Mouse (Mus musculus) midbrain, embryonic 13.5 days (tissue): ENCODE data around the gene Kel. TPM values are rescaled to one million over a fixed set of nuclear protein-coding genes. Genes with fewer than 3 reads are reported as not detected.
A peak's percentile ranks its signal among the peaks of the same experiment; 100 is the strongest.

Experiments used
- ATAC-seq: fragments of 200-750 bp; cut with Nextera tagmentation; 2 replicates; pipeline ENCODE4 v1.8.0; 2017; ENCODE audit warnings: mild to moderate bottlenecking, moderate TSS enrichment, moderate library complexity
- H3K27ac ChIP-seq: fragments of 300-500 bp; sonication (generic); 2 replicates; pipeline ENCODE4 v1.5.1; 2015; ENCODE audit warnings: inconsistent platforms, mild to moderate bottlenecking, moderate library complexity
- H3K27me3 ChIP-seq: fragments of 300-500 bp; sonication (generic); 2 replicates; pipeline ENCODE4 v1.6.1; 2015; ENCODE audit warnings: mild to moderate bottlenecking, inconsistent platforms
- H3K36me3 ChIP-seq: fragments of 300-500 bp; sonication (generic); 2 replicates; pipeline ENCODE4 v1.6.1; 2015; ENCODE audit warnings: mild to moderate bottlenecking, inconsistent platforms
- H3K4me1 ChIP-seq: fragments of 300-500 bp; sonication (generic); replicated peaks from 2 replicates; pipeline ENCODE4 v1.6.1; 2015; ENCODE audit warnings: inconsistent platforms
- H3K4me2 ChIP-seq: fragments of 300-500 bp; sonication (generic); replicated peaks from 2 replicates; pipeline ENCODE4 v1.6.1; 2015; ENCODE audit warnings: moderate library complexity, mild to moderate bottlenecking, inconsistent platforms
- H3K4me3 ChIP-seq: fragments of 300-500 bp; sonication (generic); replicated peaks from 2 replicates; pipeline ENCODE4 v1.5.1; 2015; ENCODE audit warnings: mild to moderate bottlenecking, inconsistent platforms
- H3K9ac ChIP-seq: fragments of 300-500 bp; sonication (generic); replicated peaks from 2 replicates; pipeline ENCODE4 v1.6.1; 2015; ENCODE audit warnings: mild to moderate bottlenecking, inconsistent platforms
- H3K9me3 ChIP-seq: fragments of 300-500 bp; sonication (generic); 2 replicates; pipeline ENCODE4 v1.6.1; 2016; ENCODE audit warnings: mild to moderate bottlenecking, inconsistent platforms
- WGBS: fragments of 180-500 bp; shearing (Covaris S2); methylation state at CpG from one replicate; pipeline ENCODE4 v1.1.7; 2015; 5-methylcytosine and 5-hydroxymethylcytosine counted together
- polyA plus RNA-seq: library from polyadenylated mRNA; unstranded; fragments of >200 nt; fragmentation: Nextera tagmentation; extraction: Ambion mirVana; gene quantifications from 2 replicates; pipeline ENCODE4 v1.2.1, GENCODE M21; 2015

Kel gene
- polyA plus RNA-seq, 1 experiment from 2014 or later: 0.78 TPM

DNA sequence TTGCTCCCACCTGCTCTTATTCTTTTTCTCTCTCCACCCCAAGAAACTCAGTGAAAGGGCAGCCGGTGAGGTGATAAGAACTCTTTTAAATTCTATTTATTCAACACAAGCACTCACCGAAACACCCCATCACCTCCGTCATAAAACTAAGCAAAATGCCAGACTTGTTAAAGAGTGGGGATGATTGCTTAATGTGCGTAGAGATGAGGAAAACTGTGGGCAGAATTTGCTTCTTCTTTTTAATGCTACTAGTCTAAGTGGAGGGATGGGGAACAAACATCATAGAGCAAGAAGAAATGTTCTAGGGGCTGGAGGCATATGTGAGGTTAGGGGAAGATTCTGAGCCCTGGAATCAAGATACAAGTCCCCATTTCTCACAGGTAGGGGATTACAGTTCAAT is 61.4 kb downstream of the Kel start:
- Histone ChIP-seq H3K9ac (no peak overlapping the region), H3K4me3 (no peak overlapping the region), H3K4me1 (no peaks in the 10 kb centered on the region), H3K4me2 (no peak overlapping the region), H3K27ac (no peak overlapping the region), H3K36me3 (no peaks in the 10 kb centered on the region), H3K27me3 (no peaks in the 10 kb centered on the region), H3K9me3 (no peaks in the 10 kb centered on the region)
- ATAC-seq: no peak
- WGBS: 92% methylated on average over 4 of the region's 4 CpGs

DNA sequence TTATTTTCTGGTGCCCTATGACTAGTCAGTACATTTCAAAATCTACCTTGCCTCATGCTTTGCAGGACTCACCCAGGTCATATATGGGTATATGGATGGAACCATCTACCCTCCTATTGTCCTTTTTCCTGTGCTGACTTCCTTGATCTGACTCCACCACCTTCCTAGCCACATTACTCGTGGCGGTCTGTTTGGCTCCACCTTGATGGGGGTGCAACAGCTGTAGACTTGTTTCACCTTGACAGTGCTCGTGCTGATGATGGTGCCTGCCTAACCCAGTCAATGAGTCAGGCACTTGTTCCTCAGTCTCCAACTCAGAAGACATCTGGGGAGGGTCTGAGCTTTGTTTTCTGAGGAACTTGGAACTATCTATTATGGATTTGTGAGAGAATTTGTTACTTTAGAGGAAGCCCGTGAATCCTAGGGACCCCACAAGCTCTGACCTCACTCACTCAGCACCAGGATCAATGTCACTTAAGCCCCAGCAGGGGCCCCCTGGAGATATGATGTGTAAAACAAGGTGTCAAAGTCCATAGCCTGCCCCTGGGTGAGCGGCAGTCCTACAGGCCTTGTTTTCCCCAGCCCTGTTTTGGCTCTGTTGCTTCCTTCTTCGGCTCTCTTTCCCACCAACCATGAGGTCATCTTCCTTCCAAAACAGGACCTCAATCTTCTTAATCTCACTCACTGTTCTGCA is 62.8 kb downstream of the Kel start:
- WGBS: 90% methylated on average over 6 of the region's 6 CpGs
- no peak overlapping the region for H3K9ac ChIP-seq

GRCm38 (mm10) chr6:41640449-41640848 is 63.7 kb downstream of the Kel start:
- Histone ChIP-seq H3K4me2 (no peak overlapping the region), H3K36me3 (no peaks in the 10 kb centered on the region), H3K9me3 (no peaks in the 10 kb centered on the region), H3K4me3 (no peak overlapping the region), H3K4me1 (no peaks in the 10 kb centered on the region), H3K27ac (no peak overlapping the region), H3K9ac (no peak overlapping the region), H3K27me3 (no peaks in the 10 kb centered on the region)
- 60% methylated on average over 3 of the region's 3 CpGs for WGBS
- no peak for ATAC-seq

More for the DNA sequence above, 62.8 kb downstream of the Kel start:
- ATAC-seq: no peak
- H3K27ac ChIP-seq: no peak overlapping the region
- H3K27me3 ChIP-seq: no peaks in the 10 kb centered on the region
- no peaks in the 10 kb centered on the region for H3K36me3 ChIP-seq
- H3K4me1 ChIP-seq: no peaks in the 10 kb centered on the region
- H3K4me2 ChIP-seq: no peak overlapping the region
- H3K9me3 ChIP-seq: no peaks in the 10 kb centered on the region
- no peak overlapping the region for H3K4me3 ChIP-seq

DNA sequence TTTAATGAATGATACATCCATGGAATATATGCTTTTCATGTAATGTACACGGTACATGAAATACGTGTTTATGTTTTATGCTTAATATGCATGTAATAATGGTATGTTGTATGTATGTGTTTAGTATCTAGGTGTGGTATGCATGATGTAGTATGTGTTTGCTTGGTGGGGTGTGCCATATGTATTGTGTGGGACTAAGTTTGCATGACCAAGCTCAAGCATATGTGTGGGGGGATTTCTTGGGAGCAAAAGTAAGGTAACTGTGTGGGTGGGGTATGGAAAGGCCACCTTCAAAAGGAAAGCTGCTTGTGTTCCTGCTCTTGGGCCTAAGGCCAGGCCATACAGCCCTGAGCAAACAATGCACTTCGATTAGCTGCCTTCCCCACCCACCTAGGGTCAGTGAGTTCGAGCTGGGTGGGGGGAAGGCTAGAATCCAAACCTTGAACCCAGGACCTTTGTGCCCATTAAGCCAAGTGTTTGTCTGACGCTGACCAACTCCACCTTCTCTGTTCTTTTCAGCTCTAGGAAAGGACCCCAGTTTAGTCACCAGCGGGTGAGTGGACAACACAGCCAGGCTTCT is 66.1 kb downstream of the Kel start:
- no peak overlapping the region for H3K27ac ChIP-seq
- WGBS: 85% methylated on average over 6 of the region's 6 CpGs
- no peak overlapping the region for H3K4me3 ChIP-seq
- H3K4me2 ChIP-seq: no peak overlapping the region
- H3K4me1 ChIP-seq: no peaks in the 10 kb centered on the region
- no peak for ATAC-seq
- no peaks in the 10 kb centered on the region for H3K27me3 ChIP-seq
- H3K9ac ChIP-seq: no peak overlapping the region
- H3K36me3 ChIP-seq: no peaks in the 10 kb centered on the region
- no peaks in the 10 kb centered on the region for H3K9me3 ChIP-seq

- Histone ChIP-seq H3K4me1 (no peaks in the 10 kb centered on the region), H3K27ac (no peak overlapping the region), H3K36me3 (no peaks in the 10 kb centered on the region), H3K4me2 (no peak overlapping the region), H3K27me3 (no peaks in the 10 kb centered on the region), H3K4me3 (no peak overlapping the region), H3K9me3 (no peaks in the 10 kb centered on the region), H3K9ac (no peak overlapping the region)
- ATAC-seq: peak; percentile 61
- WGBS: 40% methylated on average over 1 of the region's 1 CpGs
These were observed 66.7 kb downstream of the Kel start for GRCm38 (mm10) chr6:41637393-41637792.

Other genes starting within 250 kb of the Kel start
- gene Prss1, start 245.4 kb downstream of the Kel start, polyA plus RNA-seq: not detected in 2 replicates
- not detected in 2 replicates for gene Prss2, start 182.6 kb downstream of the Kel start, polyA plus RNA-seq
- 26.6 and 31.2 TPM in 2 replicates for gene Ephb6, start 98.9 kb downstream of the Kel start, polyA plus RNA-seq
- 0.67 and 0.90 TPM in 2 replicates for gene Trpv6, start 67.9 kb downstream of the Kel start, polyA plus RNA-seq
- gene Trpv5, start 23.6 kb downstream of the Kel start, polyA plus RNA-seq: not detected in 2 replicates
- not detected in 2 replicates for gene Llcfc1, start 19.9 kb downstream of the Kel start, polyA plus RNA-seq
- gene Olfr459, start 70.8 kb upstream of the Kel start, polyA plus RNA-seq: not detected in 2 replicates
- not detected in 2 replicates for gene Pip, start 143.2 kb upstream of the Kel start, polyA plus RNA-seq
- not detected in 2 replicates for gene Sval2, start 148.7 kb upstream of the Kel start, polyA plus RNA-seq
- gene Sval1, start 247.3 kb upstream of the Kel start, polyA plus RNA-seq: not detected in 2 replicates